Mouse (Mus musculus) natural killer cell, adult 2 months (primary cell): Measurements from ENCODE around the gene Sh3glb2.
A peak's percentile ranks its signal among the peaks of the same experiment; 100 is the strongest.

Experiments
- DNase-seq, 2 experiments: peaks; one replicate each; pipeline ENCODE4 v3.0.0; 2022; ENCODE audit warnings: low spot score in 2 of 2

Gene Sh3glb2

DNA sequence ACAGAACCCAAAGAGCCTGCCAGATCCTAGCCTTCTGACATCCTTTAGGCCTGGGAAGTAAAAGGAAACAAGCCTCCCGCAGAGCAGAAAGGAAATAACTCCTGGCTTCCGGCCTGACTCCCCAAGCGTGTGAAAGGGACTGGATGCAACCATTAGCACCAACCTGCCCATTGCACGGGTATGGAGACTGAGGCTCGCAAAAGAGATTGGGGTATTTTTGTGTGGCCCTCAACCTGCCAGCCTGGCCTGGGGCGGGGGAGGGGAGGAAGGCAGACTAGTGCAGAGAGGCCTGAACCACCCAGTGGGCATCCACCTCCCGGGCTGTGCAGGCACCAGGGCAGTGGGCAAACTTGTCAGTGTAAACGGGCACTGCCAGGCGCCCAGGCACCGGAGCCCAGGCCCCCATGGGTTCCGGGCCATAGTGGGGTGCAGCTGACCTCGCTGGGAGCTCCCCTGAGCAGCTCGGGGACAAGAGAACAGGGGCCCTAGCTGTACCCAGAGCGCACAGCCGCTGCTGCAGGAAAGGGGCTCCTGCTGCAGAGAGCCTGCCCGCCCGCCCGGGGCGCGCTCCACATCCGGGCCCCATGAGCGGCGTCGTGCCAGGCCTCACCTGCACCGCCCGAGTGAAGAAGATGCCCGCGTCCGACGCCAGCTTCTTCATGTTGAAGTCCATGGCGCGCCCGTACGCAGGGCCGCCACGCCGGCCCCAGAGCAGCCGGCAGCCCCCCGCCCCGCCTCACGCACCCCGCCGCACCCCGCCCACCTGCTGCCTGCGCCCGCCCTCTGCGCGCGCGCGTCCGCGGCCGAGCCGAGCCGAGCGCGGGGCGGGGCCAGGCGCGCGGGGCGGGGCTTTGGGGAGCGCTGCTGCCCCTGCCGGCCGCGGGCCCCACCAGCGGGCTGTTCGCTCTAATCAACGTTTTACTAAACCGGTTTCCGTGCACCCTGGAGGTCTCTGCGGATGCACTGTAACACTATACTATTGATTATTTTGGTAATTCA, at the start of gene Sh3glb2:
Sh3glb2 (minus strand) TSS at position 805 of the 999 bp plus-strand sequence.
- peak; percentile 70 to 83 for DNase-seq

DNA sequence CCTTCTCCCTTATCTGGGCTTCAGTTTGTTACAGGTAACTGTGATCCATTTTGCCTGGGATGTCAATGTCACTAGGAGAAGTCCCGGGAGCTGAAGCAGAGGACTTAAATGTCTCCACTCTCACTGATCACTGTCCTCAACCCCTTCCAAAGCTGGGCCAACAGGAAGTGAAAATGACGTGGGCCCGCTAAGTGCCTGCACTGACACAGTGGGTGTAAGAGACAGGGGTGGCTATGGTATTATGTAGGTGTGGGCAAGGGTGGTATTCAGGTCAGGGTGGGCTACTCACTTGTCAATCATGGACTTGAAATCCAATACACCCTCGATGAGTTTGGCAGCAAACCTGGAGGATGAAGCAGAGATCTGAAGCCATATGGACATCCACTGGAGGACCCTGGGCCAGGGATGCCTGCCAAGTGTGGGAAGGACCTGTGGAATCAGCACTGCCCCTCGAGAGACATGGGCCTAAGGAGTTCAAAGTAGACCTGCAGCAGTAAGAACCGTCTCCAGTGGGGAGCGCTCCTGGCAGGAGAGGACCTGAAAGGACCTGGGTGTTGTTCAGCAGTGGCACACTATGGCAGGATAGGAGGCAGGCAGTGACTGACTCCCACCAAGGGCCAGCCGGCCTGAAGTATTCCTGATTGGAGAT, 49.4 kb upstream of the Sh3glb2 start:
- no peak for DNase-seq

DNA sequence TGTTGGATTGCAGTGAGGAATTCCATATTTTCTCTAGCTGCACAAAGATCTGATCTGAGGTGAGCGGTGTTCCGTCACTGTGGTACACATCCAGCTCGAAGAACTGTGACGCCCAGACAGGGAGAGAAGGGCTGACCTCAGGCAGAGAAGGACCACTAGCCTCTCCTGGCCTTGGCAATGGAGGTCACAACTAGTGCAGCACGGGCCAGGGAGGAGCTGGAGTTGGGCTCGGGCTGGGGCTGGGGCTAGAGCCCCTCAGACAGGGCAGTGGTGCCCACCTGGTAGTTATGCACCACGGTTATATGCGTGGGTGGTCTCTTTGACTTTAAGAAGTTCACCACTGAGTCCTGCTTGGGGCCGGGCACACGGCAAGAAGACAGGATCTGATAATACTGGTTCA, 48.6 kb upstream of the Sh3glb2 start:
- DNase-seq: no peak

DNA sequence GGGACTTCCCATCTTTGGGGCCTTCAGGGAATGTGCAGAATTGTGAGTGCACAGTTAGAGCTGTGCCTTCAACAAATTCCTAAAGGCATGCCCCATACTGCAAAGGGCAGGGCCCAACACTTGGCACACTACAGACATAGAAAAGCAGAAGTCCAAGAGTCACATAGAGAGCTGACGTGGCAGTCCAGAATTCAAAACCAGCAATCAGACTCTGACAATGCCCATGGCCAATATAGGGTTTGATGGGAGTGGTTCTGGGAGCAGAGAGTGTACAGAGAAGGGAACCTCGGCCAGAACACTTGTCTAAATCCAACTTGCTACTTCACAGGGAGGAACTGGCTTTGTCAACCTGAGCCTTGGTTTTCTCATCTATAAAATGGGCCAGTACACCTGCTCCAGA, 48.1 kb upstream of the Sh3glb2 start:
- no peak for DNase-seq

DNA sequence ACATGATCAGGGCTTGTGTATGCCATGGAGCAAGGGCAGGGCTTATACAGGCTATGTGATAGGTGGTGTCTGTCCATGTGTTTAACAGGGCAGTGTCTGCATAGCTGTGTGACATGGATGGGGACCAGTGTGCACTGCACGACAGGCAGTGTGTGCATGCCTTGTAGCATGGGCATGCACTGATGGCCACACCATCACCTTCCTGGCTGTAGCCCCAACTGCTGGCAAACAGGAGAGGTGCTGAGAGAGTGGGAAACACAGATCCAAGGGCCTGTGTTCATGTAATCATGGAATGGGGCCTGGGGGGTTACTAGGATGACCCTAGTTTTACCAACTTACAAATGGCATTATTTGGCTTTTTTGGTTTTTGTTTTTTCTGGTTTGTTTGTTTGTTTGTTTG, 44.7 kb upstream of the Sh3glb2 start:
- DNase-seq: no peak

DNA sequence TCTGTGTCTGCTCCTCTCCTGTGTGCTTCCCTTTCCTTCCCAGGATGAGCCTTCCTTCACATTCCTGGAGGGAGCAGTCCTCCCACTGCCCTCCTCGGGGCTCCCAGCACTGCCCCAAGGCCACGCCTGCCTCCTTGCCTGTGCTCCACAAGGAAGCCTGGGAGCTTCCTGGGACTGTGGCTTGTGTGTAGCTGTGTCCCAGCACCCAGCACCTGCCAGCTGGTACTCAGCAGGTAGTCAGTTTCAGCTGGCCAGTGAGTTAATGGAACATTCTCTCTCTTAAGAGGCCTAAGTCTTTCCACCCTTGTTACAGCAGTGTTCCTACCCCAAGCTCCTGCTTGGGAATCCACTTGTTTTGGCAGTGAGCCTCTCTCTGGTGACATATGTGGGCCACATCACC, 43.7 kb upstream of the Sh3glb2 start:
- DNase-seq: no peak

DNA sequence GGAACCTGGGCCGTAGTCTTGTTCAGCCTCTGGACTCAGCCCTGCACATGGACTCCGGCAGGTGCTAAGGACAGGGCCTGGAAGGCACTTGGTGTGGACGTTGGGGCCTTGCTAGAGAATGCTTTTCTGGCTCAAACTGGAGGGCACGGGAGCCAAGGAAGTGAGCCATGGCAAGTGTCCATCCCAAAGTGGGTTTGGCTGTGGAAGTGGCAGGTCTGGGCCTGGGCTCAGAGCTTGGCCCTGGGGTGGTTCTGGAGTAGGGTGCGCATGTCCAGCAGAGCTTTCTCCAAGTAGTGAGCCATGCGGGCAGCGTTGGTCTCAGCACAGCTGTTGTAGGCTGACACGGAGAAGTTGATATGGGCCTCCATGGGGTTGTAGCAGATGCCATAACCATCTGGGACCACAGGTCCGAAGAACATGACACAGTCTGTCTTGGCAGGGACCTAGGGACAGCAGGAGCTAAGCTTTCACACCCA, 43.3 kb upstream of the Sh3glb2 start:
- no peak for DNase-seq

DNA sequence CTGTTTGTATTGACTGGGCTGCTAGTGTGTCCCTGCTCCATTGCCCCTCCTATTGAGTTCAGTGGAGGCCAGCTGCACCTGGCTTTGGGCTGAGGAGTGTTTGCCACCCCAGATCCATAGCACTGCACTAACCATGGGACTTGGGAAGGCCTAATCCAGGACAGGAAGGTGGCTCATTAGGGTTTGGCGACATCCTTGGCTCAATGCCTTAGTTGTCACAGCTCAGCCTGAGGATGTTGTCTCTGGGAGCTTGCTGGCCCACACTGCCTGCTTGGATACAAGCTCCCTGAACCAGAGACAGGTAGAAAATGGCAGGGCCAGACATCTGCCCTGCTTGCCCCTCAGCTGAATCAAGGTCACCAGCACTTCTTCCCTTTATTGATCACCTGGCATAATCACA, 42.4 kb upstream of the Sh3glb2 start:
- DNase-seq: no peak

DNA sequence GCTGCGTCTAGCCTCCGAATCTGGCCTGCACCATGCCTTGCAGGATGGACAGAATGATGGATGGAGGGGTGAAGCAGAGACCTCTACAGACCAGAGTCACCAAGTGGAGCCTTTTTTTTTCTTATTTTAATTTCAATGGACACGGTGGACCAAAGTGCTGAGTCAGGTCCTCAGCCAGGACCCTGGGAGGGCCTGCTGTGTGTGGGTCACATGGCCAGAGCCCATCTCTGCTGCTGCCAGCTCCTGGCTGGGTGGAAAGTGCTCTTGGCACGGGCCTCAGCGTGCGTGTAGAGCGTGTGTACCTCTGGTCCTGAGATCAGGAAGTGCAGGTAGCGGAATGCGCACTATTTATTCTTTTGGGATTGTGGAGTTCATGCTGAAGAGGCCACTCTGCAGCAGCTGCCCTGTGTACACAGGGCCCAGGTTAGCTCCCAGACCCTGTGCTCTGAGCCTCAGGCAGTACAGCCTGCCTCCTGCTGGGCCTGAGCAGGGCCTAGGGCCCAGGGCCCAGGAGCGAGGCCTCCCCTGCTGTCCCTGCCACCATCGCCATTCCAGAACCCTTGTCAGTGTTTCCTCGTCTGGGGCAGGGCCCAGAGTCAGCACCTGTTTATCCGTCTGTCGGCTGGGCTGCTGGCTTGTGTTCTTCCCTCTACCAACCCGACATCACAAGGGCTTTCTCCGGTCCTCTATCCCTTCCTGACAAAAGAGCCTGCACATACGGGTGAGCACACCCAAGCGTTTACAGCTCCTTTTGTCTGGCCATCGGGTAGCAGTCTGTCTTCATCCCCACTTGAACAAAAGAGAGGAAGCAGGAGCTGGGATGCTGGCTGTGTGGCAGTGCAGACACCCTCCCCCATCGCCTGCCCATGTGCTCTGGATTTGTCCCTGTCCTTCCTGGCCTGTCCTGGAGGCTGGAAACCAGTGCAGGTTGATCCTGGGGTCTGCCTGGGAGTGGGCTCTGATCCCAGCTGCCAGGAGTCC, 40.3 kb upstream of the Sh3glb2 start:
- no peak for DNase-seq

DNA sequence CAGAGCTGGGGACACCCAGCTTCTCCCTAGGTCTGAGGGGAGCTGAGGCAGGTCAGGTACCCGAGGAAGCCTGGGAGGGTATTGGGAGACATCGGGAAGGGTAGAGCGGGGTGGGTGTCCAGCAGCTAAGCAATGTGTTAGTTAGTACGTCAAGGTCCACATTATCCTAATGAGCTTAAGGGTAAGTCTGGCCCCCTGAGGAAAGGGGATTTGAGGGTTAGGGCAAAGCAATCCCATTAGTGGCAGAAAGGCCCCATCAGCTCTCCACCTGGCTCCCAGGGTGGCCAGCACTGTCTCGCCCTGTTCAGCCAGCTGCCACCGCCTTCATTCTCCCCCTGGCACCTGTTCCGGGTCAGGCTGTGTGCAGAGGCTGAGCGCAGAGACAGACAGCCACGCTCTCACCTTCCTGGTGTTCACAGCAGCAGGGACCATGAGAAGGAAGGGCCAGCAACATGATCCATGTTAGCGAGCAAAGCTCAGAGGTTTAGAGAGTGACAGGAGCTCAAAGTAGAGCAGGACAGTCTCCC, 38.9 kb upstream of the Sh3glb2 start:
- no peak for DNase-seq

DNA sequence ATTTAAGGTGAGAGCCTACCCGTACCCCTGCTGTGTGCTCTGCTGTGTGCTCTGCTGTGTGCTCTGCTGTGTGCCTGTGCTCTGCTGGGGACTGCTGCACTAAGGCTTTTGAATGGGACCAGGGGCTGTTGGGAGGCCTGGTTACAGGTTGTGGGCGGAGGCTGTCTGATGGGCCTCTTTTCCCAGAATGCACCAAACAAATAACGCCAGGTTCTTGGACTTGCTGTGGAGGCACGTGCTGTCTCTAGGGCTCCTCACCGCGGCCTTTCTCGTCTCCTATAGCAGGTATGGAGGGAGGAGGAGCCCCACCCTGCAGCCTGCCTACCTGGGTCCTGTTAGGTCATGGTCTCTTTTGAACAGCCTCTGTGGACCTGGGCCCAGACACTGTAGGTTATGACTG, 37.1 kb upstream of the Sh3glb2 start:
- DNase-seq: no peak

DNA sequence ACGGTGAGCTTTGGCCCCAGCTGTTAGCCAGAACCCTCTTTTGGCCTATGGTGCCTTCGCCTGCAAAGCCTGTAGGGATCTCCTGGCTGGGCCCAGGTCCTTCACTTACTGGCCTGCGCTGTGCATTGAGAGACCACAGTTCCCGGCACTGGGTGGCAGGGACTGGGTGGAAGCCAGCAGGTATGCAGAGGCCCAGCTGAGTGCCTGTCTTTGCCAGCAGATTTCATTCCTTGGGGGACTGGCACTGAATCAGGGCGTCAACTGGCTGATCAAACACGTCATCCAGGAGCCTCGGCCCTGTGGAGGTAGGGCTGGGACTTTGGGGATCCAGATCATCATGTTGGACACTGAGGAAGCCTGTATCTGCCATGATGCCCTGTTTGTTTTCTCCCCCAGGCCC, 36.6 kb upstream of the Sh3glb2 start:
- no peak for DNase-seq

DNA sequence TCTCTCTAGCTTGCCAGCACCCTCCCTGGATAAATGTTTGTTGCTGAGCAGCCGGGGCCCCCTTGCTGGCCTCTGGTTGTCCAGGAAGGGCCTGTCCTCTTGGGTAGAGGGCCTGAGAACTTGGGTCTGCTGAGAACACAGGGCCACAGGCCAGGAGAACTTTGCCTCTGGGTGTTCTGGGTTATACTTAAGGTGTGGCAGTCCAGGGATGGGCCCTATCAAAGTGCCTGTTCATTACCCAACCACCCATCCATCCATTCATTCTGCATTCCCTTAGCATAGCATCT, 34.2 kb upstream of the Sh3glb2 start:
- DNase-seq: no peak

DNA sequence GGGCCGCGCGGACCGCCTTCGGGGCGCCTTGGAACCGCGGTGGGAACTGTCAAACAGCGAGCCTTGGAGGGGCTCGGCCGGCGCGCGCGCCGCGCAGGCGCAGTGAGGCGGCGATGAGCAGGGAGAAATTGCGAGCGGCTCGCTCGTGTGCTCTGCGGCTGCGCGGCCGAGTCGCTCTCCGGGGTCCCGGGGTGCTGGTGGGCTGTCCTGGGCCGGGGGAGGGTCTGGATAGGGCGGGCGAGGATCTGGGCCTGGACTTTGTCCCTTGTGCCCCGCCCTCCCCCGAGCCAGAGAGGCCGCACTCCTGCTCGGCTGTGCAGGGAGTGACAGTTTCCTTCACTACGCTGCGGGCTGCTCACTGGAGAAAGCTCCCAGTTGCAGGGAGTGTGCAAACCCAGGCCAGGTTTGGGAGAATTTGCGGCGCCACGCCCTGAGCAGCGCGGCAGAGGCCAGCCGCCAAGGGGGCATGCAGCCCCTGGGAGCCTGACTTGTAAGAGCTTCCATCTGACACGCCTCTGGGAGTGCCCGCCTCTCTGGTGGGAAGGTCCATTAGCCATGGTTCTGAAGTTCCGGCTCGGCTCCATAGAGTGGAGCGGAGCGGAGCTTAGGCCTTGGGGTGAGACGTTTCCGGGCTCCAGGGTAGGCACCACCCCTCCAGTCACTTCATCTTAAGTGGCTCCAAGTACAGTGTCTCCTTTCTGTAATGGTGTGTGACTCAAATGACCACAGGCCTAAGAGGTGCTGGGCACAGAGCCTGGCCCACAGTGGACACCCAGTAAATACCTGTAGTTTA, 33.6 kb upstream of the Sh3glb2 start:
- DNase-seq: peak in 1 of 2 experiments; percentile 20

DNA sequence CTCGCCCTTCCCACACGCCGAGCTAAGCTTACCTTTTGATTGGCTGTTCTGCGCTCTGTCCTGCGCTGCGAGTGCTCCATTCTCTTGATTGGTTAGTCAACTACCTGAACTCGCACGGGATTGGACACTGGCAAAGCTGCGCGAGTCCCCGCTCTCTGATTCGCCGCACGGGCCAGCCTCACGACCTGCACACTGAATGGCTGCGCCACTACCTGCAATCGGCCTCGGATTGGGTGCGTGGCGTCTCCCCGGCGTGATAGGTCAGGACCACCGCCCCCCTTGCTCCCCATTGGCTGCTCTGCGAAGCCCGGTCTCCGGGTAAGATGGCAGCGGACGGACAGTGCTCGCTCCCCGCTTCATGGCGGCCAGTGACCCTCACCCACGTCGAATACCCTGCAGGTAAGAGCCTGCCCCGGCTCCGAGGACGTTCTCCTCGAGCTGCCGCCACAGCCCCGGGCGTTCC, 33.0 kb upstream of the Sh3glb2 start, which contains the start of gene Dolpp1:
Dolpp1 (plus strand) TSS at position 141 of the 463 bp plus-strand sequence.
- peak; percentile 98 for DNase-seq

DNA sequence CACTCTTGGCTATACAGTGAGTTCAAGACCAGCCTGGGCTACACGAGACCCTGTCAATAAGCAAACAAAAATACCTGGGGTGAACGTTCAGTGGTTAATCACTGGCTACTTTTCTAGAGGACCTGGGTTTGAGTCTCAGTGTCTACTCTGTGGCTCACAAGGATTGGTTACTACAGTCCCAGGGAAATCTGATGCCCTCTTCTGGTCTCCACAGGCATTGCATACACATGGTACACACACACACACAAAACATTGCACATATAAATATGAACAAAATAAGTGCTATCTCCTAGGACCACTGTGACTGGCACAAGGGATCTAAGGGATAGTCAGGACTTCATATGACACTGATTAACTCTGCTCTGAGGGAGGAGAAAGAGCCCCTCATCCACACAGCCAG, 29.9 kb upstream of the Sh3glb2 start:
- DNase-seq: no peak

DNA sequence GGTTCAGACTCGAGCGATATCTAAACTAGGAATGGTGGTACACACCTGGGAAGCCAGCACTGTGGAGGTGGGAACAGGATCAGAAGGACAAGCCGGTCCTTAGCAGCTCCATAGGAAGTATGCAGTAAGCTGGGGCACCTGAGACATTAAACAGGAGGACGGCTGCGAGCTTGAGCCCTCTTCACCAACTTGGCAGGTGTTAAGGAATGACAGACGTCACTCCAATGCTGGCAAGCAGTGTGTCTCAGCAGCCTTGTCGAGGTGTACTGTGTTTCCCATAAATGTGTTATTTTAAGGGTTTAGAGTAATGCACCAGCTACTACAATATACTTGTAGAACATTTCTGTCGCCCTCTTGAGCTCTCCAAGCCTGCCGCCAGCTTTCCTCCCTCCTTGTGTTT, 27.8 kb upstream of the Sh3glb2 start:
- no peak for DNase-seq

DNA sequence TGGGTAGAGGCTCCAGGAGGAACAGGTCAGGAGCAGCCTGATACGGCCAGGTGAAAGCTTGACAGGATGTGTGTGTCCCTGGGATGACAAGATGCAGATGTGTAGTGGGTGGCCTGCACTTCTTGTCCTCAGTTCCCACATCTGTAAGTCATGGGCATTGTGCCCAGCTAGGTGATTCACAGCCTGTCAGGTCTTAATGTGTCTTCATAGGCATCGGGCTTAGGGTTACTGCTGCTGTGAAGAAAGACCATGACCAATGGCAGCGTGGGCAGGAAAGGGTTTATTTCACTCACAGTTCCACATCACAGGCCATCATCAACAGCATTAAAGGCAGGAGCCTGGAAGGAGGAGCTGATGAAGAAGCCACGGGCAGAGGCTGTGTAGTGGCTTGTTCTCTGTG, 26.5 kb upstream of the Sh3glb2 start:
- DNase-seq: no peak

DNA sequence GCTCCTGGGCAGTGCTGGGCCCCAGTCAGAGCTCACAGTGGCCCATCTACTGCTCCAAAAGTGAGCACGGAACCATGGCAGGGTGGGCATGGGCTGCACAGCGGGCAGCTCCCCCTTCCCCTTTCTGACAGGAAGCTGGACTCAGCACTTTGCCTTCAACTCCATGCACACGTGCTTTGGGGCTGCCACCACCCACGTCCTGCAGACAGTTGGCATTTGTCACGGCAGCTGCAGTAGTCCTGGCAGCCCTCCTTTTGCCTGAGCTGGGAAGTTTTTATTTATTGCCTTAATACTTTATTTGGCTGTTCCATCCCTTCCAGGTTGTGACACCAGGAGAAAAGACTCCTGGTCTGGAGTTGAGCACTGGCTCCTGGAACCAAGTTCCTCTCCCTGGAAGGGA, 25.7 kb upstream of the Sh3glb2 start:
- DNase-seq: no peak

DNA sequence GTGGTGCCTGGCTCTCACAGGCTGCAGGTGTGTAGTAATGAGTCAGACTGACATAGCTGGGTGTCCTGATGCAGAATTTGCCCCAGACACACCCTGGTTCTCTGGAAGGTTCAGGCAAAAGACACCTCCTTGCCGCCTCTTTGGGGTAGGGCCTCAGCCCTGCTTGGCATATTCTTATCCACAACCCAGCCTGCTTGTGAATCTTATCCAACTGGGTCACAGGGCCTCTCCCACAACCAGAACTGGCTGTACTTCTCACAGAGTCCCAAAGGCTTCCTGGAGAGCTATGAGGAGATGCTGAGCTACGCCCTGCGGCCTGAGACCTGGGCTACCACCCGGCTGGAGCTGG, 22.2 kb upstream of the Sh3glb2 start:
- DNase-seq: no peak
